12 mouse cellular contexts compared by ENCODE assay signal in the genomic region with DNA sequence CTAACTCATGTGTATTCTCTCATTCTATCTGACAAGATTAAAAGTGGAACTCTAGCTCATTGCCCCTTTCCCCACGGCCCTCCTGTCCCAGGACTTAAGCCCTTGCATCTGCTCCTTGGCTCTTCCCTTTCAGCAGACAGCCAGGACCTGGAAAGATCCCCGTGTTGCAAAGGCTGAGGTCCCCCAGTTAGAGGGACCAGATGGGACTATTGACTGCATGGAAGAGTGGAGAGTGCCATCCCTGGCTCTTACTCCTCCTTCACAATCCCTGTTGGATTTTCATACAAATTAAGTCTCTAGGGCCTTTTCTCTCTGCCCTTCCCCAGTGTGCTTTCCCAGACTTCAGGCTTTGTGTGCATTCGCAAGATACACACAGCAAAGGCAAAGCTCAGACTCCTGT.
DNase-seq lines count a peak whose midpoint lies in the region; ATAC-seq and TF ChIP-seq lines count a peak whose summit lies in the region.
"Had no signal": no experiment of that assay in that cellular context is flagged by ENCODE, and none has a peak within 500 bp of the region (broad histone marks: within the 10 kb centered on the region; RNA-seq: fewer than 3 reads in every experiment).

No protein-coding gene starts in this region.

- no peak overlapping the region for H3K9ac ChIP-seq in neural tube, embryonic 12.5 days
- no peak overlapping the region for H3K9ac ChIP-seq in neural tube, embryonic 15.5 days (replicated peaks)
- peak overlapping the region; percentile 19; the same call in 1 of the 2 replicates for H3K9ac ChIP-seq in hindbrain, embryonic 11.5 days (ENCODE audit: low read depth, low read length)
- H3K9ac ChIP-seq in midbrain, embryonic 12.5 days (replicated peaks) = no peak overlapping the region
- H3K9ac ChIP-seq in intestine, postnatal 0 days (ENCODE audit: low read depth, low read length) = no peak overlapping the region
- H3K9ac ChIP-seq: liver, embryonic 13.5 days had no signal

- 30% methylated on average over 3 of the region's 3 CpGs for WGBS in neural tube, embryonic 12.5 days
- WGBS in neural tube, embryonic 15.5 days = 22% methylated on average over 3 of the region's 3 CpGs
- 24% methylated on average over 3 of the region's 3 CpGs for WGBS in hindbrain, embryonic 11.5 days
- whole genome bisulfite sequencing in midbrain, embryonic 12.5 days = 5% methylated on average over 3 of the region's 3 CpGs
- 42% methylated on average over 3 of the region's 3 CpGs for WGBS in intestine, postnatal 0 days

- peak overlapping the region; percentile 22; the same call in 1 of the 2 replicates for H3K4me2 ChIP-seq in neural tube, embryonic 12.5 days (replicated peaks)
- H3K4me2 ChIP-seq in neural tube, embryonic 15.5 days = no peak overlapping the region
- no peak overlapping the region for H3K4me2 ChIP-seq in hindbrain, embryonic 11.5 days (replicated peaks; ENCODE audit: low read depth, low read length)
- H3K4me2 ChIP-seq in midbrain, embryonic 12.5 days (replicated peaks) = peak overlapping the region; percentile 33
- H3K4me2 ChIP-seq in intestine, postnatal 0 days (replicated peaks; ENCODE audit: low read depth) = no peak overlapping the region
- H3K4me2 ChIP-seq: liver, embryonic 13.5 days had no signal

- H3K27ac ChIP-seq in neural tube, embryonic 12.5 days = no peak overlapping the region
- H3K27ac ChIP-seq in neural tube, embryonic 15.5 days (replicated peaks) = no peak overlapping the region
- H3K27ac ChIP-seq in hindbrain, embryonic 11.5 days (ENCODE audit: low read depth, low read length) = 0 out of 2 replicates have a peak overlapping the region, but pooled peaks have one; percentile 58
- H3K27ac ChIP-seq in midbrain, embryonic 12.5 days (replicated peaks) = peak overlapping the region; percentile 56
- no peak overlapping the region for H3K27ac ChIP-seq in intestine, postnatal 0 days (ENCODE audit: low read depth, low read length)
- H3K27ac ChIP-seq: liver, embryonic 13.5 days had no signal

- no peaks in the 10 kb centered on the region for H3K4me1 ChIP-seq in neural tube, embryonic 12.5 days
- H3K4me1 ChIP-seq in neural tube, embryonic 15.5 days = peaks cover 11% of the 10 kb centered on the region
- 0 out of 2 replicates have a peak, but pooled peaks cover 2% of the 10 kb centered on the region for H3K4me1 ChIP-seq in hindbrain, embryonic 11.5 days (replicated peaks; ENCODE audit: control insufficient read depth, insufficient read depth, low read length)
- peaks cover 30% of the 10 kb centered on the region for H3K4me1 ChIP-seq in midbrain, embryonic 12.5 days
- H3K4me1 ChIP-seq in intestine, postnatal 0 days (replicated peaks; ENCODE audit: control insufficient read depth, insufficient read depth, low read length) = no peaks in the 10 kb centered on the region
- H3K4me1 ChIP-seq: liver, embryonic 13.5 days; megakaryocyte, embryonic 14.5 days had no signal

- TF ChIP-seq CTCF in intestine, postnatal 0 days (IDR thresholded peaks at IDR 0.05; ENCODE audit: low read depth) = no peak

- no peaks in the 10 kb centered on the region for H3K36me3 ChIP-seq in neural tube, embryonic 12.5 days
- H3K36me3 ChIP-seq in neural tube, embryonic 15.5 days = no peaks in the 10 kb centered on the region
- no peaks in the 10 kb centered on the region for H3K36me3 ChIP-seq in hindbrain, embryonic 11.5 days (ENCODE audit: control insufficient read depth, insufficient read depth, low read length)
- no peaks in the 10 kb centered on the region for H3K36me3 ChIP-seq in midbrain, embryonic 12.5 days
- no peaks in the 10 kb centered on the region for H3K36me3 ChIP-seq in intestine, postnatal 0 days (ENCODE audit: control insufficient read depth, insufficient read depth)
- H3K36me3 ChIP-seq: G1E; liver, embryonic 13.5 days had no signal

- no peak for DNase-seq in hindbrain, embryonic 11.5 days (ENCODE audit: low spot score)
- DNase-seq in natural killer cell, adult 2 months (ENCODE audit: low spot score in 2 of 2) = no peak
- DNase-seq in gastrocnemius, postnatal 4 days (ENCODE audit: low spot score in 2 of 2) = no peak
- DNase-seq: adrenal gland, adult 8-10 months; liver, embryonic 13.5 days had no signal

- H3K4me3 ChIP-seq in neural tube, embryonic 12.5 days = no peak overlapping the region
- H3K4me3 ChIP-seq in neural tube, embryonic 15.5 days (replicated peaks) = no peak overlapping the region
- no peak overlapping the region for H3K4me3 ChIP-seq in hindbrain, embryonic 11.5 days (ENCODE audit: low read depth, low read length)
- H3K4me3 ChIP-seq in midbrain, embryonic 12.5 days = no peak overlapping the region
- H3K4me3 ChIP-seq in intestine, postnatal 0 days (ENCODE audit: low read depth, low read length) = no peak overlapping the region
- H3K4me3 ChIP-seq: liver, embryonic 13.5 days; megakaryocyte, embryonic 14.5 days had no signal

- H3K9me3 ChIP-seq in neural tube, embryonic 12.5 days = no peaks in the 10 kb centered on the region
- no peaks in the 10 kb centered on the region for H3K9me3 ChIP-seq in neural tube, embryonic 15.5 days (replicated peaks)
- no peaks in the 10 kb centered on the region for H3K9me3 ChIP-seq in hindbrain, embryonic 11.5 days (ENCODE audit: control insufficient read depth, low read length)
- H3K9me3 ChIP-seq in midbrain, embryonic 12.5 days = no peaks in the 10 kb centered on the region
- no peaks in the 10 kb centered on the region for H3K9me3 ChIP-seq in intestine, postnatal 0 days (ENCODE audit: control insufficient read depth)
- H3K9me3 ChIP-seq: liver, embryonic 13.5 days had no signal

- ATAC-seq in neural tube, embryonic 12.5 days (ENCODE audit: low FRiP score, low read depth) = no peak
- ATAC-seq in neural tube, embryonic 15.5 days (ENCODE audit: low FRiP score) = no peak
- peak; percentile 60 for ATAC-seq in hindbrain, embryonic 11.5 days (ENCODE audit: low FRiP score)
- ATAC-seq in midbrain, embryonic 12.5 days (ENCODE audit: low FRiP score, low read depth) = peak; percentile 83
- ATAC-seq in intestine, postnatal 0 days = no peak
- ATAC-seq in erythroblast, adult 5-6 weeks (replicated peaks; ENCODE audit: low FRiP score, poor library complexity, severe bottlenecking) = no peak

- H3K27me3 ChIP-seq in neural tube, embryonic 12.5 days (replicated peaks) = no peaks in the 10 kb centered on the region; the same call in 1 of the 2 replicates
- no peaks in the 10 kb centered on the region for H3K27me3 ChIP-seq in neural tube, embryonic 15.5 days (replicated peaks)
- no peaks in the 10 kb centered on the region for H3K27me3 ChIP-seq in hindbrain, embryonic 11.5 days (ENCODE audit: control insufficient read depth, insufficient read depth, low read length)
- H3K27me3 ChIP-seq in midbrain, embryonic 12.5 days = peaks cover 77% of the 10 kb centered on the region
- no peaks in the 10 kb centered on the region for H3K27me3 ChIP-seq in intestine, postnatal 0 days (replicated peaks; ENCODE audit: control insufficient read depth, insufficient read depth, low read length)
- H3K27me3 ChIP-seq: liver, embryonic 13.5 days; megakaryocyte, embryonic 14.5 days had no signal

Comparison
In these comparisons a context has a peak if more than half of its experiments do, and no peak if none do; other contexts are left out.
1. H3K4me2 ChIP-seq: peak in neural tube, embryonic 12.5 days (single experiment) and midbrain, embryonic 12.5 days (single experiment); none in neural tube, embryonic 15.5 days (single experiment), hindbrain, embryonic 11.5 days (single experiment) and intestine, postnatal 0 days (single experiment).
2. ATAC-seq: peak in hindbrain, embryonic 11.5 days (single experiment) and midbrain, embryonic 12.5 days (single experiment); none in neural tube, embryonic 12.5 days (single experiment), neural tube, embryonic 15.5 days (single experiment), intestine, postnatal 0 days (single experiment) and erythroblast, adult 5-6 weeks (single experiment).
3. H3K27ac ChIP-seq: peak in hindbrain, embryonic 11.5 days (single experiment) and midbrain, embryonic 12.5 days (single experiment); none in neural tube, embryonic 12.5 days (single experiment), neural tube, embryonic 15.5 days (single experiment) and intestine, postnatal 0 days (single experiment).